Mouse (Mus musculus) thymus, adult 2 months (tissue): ENCODE results near the gene 1700067K01Rik. TPM values are rescaled to one million over a fixed set of nuclear protein-coding genes. Genes with fewer than 3 reads are reported as not detected.

Source experiments
- DNase-seq: peaks from one replicate; pipeline ENCODE4 v3.0.0; 2021
- H3K27ac ChIP-seq: fragments of 200-500 bp; 2 replicates; pipeline ENCODE4 v1.5.1; 2012; ENCODE audit warnings: low read length, control low read depth; ENCODE audit not compliant: control insufficient read depth, insufficient read depth
- H3K27me3 ChIP-seq: fragments of 200-500 bp; 2 replicates; pipeline ENCODE4 v1.6.1; 2012; ENCODE audit warnings: mild to moderate bottlenecking, low read length, moderate library complexity, mixed read lengths; ENCODE audit not compliant: control insufficient read depth, insufficient read depth
- H3K36me3 ChIP-seq: fragments of 200-500 bp; 2 replicates; pipeline ENCODE4 v1.6.1; 2012; ENCODE audit warnings: mild to moderate bottlenecking, low read length, moderate library complexity; ENCODE audit not compliant: control insufficient read depth, insufficient read depth
- H3K4me1 ChIP-seq: fragments of 200-500 bp; replicated peaks from 2 replicates; pipeline ENCODE4 v1.6.1; 2012; ENCODE audit warnings: low read length; ENCODE audit not compliant: control insufficient read depth, insufficient read depth
- H3K4me3 ChIP-seq: fragments of 200-500 bp; 2 replicates; pipeline ENCODE4 v1.5.1; 2012; ENCODE audit warnings: mild to moderate bottlenecking, low read length, control low read depth, moderate library complexity; ENCODE audit not compliant: control insufficient read depth, insufficient read depth
- CTCF ChIP-seq: fragments of 200-500 bp; IDR thresholded peaks from 2 replicates; pipeline ENCODE4 v1.5.1; 2012; ENCODE audit warnings: mild to moderate bottlenecking, control low read depth, low read length, moderate library complexity, borderline replicate concordance; ENCODE audit not compliant: control insufficient read depth, poor library complexity, insufficient read depth; ENCODE audit errors: extremely low read depth
- POLR2A ChIP-seq: fragments of 200-500 bp; IDR thresholded peaks from 2 replicates; pipeline ENCODE4 v1.6.1; 2012; ENCODE audit warnings: mild to moderate bottlenecking, low read length, control low read depth, moderate library complexity; ENCODE audit not compliant: control insufficient read depth, poor library complexity, insufficient read depth; ENCODE audit errors: extremely low read depth
- WGBS: fragments of 180-500 bp; shearing (Covaris S2); methylation state at CpG from one replicate; pipeline ENCODE4 v1.1.7; 2018; 5-methylcytosine and 5-hydroxymethylcytosine counted together
- polyA plus RNA-seq: library from polyadenylated mRNA; depleted of rRNA; stranded (reverse); fragments of >200 nt; gene quantifications from 2 replicates; pipeline ENCODE4 v1.2.3, GENCODE M21; 2012; rRNA removed

Gene 1700067K01Rik
- polyA plus RNA-seq, result 1.1 and 1.2 TPM in 2 replicates

DNA sequence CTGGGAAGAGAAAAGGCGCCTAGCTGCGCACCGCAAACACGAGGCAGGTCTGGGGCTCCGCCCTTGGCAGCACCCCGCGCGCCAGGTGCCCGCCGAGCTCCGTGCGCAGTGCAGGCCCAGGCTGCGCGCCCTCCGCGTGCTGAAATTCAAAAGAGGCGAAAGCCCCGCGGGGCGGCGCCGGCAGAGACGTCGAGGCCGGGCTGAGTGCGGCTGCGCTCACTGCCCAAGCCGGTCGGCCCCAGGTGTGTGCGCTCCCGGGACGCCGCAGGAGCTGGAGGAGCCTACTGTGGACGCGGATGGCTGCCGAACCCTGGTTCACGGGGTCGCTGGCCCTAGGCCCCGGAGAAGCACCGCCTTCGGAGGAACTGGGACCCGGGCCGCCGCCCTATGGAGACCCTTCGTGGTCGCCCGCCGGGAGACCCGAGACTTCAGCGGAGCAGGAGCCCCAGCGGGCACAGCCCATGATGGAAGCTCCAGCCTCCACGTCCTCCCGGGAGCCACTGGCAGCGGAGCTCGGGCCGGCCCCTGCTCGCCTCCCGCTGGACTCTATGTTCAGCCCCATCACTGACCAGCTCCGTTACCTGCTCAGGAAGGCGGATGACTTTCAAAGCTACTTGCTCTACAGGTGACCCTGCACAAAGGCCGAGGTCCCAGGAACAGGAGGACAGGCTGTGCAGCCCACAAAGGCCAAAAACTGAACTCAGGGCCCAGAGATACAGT lies at the start of gene 1700067K01Rik:
TSS of gene 1700067K01Rik (plus strand) at position 222 of the 720 bp plus-strand sequence.
- 93% methylated on average over 61 of the region's 61 CpGs for WGBS

DNA sequence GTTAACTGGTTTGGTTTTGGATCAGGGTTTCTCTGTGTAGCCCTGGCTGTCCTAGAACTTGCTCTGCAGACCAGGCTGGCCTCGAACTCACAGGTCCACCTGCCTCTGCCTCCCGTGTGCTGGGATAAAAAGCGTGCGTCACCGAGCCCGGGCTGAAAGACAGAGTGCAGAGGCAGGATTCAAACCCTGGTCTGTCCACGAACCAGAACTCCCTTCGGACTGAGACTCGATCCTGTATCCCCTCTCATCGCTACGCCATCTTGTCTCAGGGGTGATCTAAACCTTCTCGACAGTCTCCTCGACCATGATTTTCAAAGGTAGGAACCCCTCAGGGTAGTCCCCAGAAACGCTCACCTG lies 46.6 kb upstream of the 1700067K01Rik start:
- 2% methylated on average over 14 of the region's 14 CpGs for WGBS

More for the DNA sequence above, at the start of gene 1700067K01Rik:
- Histone ChIP-seq H3K27ac (no peak within 1 kb of the TSS), H3K4me3 (no peak within 1 kb of the TSS), H3K4me1 (peaks cover 41% of the 10 kb centered on the region), H3K27me3 (no peaks in the 10 kb centered on the region), H3K36me3 (no peaks in the 10 kb centered on the region)
- no peak for TF ChIP-seq CTCF
- no peak for TF ChIP-seq POLR2A
- no peak for DNase-seq

DNA sequence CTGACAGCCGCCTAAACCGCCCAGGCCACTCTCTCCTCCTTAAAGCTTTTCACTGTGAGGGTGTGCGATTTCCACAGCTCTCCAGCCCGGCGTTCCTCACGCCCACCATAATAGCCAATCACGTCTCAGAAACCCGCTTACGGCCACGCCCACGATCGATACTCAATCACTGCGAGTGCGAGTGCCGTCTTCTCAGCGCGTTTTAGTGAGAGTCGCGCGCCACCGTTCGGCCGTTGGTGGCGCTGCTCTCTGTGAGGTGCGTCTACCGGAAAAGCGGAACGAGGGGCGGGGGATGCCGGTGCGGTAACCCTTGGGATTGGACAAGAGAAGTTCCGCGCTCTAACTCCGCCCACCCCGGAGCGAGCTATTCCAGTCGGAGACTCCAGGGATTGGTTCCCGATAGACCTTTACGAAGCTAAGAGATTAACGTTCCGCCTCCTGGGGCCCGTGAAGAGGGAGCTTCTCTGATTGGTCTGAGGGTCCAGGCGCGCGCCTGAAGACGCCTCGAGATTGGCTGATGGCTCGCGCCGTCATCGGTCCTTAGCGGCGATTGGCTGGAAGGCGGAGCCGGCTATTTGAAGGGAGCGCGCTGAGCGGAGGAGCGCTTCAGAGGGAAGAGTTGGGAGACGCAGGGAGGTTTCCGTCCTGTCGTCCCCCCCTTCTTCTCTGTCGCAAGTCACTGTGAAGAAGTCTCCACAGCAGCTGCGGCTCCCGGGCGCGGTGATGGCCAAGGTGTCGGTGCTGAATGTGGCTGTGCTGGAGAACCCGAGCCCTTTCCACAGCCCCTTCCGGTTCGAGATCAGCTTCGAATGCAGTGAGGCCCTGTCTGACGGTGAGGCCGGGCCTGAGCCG lies 46.0 kb upstream of the 1700067K01Rik start, which contains the start of the genes Gm10644 and Asf1b:
TSS of gene Gm10644 (minus strand) at position 100 of the 852 bp plus-strand sequence.
TSS of gene Asf1b (plus strand) at position 402 of the 852 bp plus-strand sequence.
- peak; percentile 50; the same call in 1 of the 2 replicates for TF ChIP-seq POLR2A
- peak; percentile 88 for TF ChIP-seq CTCF
- WGBS, result under 1% methylated on average over 75 of the region's 75 CpGs
- Histone ChIP-seq H3K4me1 (peaks cover 13% of the 10 kb centered on the region), H3K36me3 (no peaks in the 10 kb centered on the region), H3K27me3 (no peaks in the 10 kb centered on the region), H3K4me3 (peak within 1 kb of the TSS; percentile 73), H3K27ac (no peak within 1 kb of the TSS)
- peak; percentile 92 for DNase-seq

More for the DNA sequence above, 46.6 kb upstream of the 1700067K01Rik start:
- Histone ChIP-seq H3K4me1 (peaks cover 13% of the 10 kb centered on the region), H3K27me3 (no peaks in the 10 kb centered on the region), H3K27ac (no peak overlapping the region), H3K4me3 (peak overlapping the region; percentile 73), H3K36me3 (no peaks in the 10 kb centered on the region)
- DNase-seq, result no peak
- no peak for TF ChIP-seq POLR2A
- TF ChIP-seq CTCF, result no peak

DNA sequence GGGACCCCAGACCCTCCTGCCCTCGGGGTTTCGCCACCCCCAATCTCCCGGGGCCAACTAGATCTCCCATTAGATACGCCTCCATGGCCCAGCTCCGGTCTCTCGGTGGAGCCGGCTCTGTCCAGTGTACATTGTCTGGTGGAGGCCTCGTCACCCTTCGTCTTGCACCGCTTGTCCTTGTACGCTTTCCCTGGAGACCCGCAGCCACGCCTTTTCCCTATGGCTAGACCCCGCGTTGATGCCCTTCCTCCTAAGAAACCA lies 45.4 kb upstream of the 1700067K01Rik start:
- Histone ChIP-seq H3K27ac (no peak overlapping the region), H3K36me3 (no peaks in the 10 kb centered on the region), H3K27me3 (no peaks in the 10 kb centered on the region), H3K4me1 (peaks cover 13% of the 10 kb centered on the region), H3K4me3 (peak overlapping the region; percentile 73)
- no peak for TF ChIP-seq POLR2A
- no peak for TF ChIP-seq CTCF
- 19% methylated on average over 15 of the region's 15 CpGs for WGBS
- no peak for DNase-seq

DNA sequence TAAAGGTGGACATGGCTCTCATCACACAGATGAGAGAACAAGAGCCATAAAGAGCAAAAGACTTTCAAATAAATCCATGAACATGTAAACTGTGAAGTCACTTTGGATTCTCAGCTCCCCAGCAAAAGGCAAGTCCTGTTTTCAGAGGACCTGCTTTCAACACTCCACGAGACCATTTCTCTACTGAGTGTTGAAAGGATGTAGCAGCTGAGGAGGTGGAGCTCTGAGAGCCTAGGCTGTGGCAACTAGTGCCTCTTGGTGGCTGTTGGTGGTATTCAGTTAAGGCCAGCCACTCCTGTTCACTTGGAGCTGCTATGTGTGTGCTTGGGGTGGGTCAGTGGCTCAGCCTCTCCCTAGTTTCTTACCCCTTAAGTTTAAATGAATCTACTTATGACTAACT lies 44.5 kb upstream of the 1700067K01Rik start:
- Histone ChIP-seq H3K27me3 (no peaks in the 10 kb centered on the region), H3K4me3 (no peak overlapping the region)
- WGBS, result 3% methylated on average over 1 of the region's 1 CpGs

DNA sequence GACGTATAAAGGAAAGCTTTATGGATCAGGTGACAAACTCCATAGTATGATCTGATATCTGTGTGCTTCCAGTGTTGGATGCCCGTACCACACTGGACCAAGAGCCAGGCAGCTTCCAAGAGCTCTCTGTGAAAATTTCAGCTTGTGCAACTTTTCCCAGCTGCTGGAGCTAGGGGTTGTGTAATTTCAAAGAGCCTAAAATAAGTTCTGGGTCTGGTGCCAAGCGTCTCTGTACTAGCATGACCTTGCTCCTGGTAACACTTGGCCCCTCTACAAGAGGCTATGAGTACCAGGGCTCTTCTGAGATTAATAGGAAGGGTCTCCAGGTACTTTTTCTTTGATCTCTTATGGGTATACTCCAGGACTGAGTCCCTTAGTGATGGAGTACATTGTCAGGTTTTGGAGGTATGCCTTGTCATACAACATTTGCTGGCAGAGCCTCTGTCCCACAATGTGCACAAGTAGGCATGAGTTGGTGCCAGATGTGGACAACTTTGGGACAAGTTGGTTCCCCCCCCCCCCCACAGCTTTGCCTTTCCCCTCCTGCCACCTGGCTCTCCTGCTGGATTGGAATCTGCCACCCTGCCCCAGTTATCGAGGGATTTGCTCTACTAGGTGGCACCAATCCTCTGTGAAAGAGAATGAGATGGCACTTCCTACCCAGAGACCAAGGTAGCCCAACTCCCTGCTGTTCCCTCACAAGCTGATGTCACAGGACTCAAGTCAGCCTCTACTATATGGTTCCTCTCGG lies 37.1 kb upstream of the 1700067K01Rik start:
- DNase-seq, result no peak
- TF ChIP-seq CTCF (no peak), POLR2A (no peak)
- H3K4me1 ChIP-seq, result no peaks in the 10 kb centered on the region
- H3K27me3 ChIP-seq, result no peaks in the 10 kb centered on the region
- peaks cover 26% of the 10 kb centered on the region for H3K36me3 ChIP-seq
- 92% methylated on average over 5 of the region's 5 CpGs for WGBS
- no peak overlapping the region for H3K4me3 ChIP-seq
- H3K27ac ChIP-seq, result no peak overlapping the region

More for the DNA sequence above, 44.5 kb upstream of the 1700067K01Rik start:
- Histone ChIP-seq H3K4me1 (peaks cover 13% of the 10 kb centered on the region), H3K36me3 (no peaks in the 10 kb centered on the region), H3K27ac (no peak overlapping the region)
- DNase-seq, result peak; percentile 41
- TF ChIP-seq POLR2A, result no peak
- TF ChIP-seq CTCF, result no peak
